ENCODE assay signal across 23 mouse cellular contexts in the genomic region with DNA sequence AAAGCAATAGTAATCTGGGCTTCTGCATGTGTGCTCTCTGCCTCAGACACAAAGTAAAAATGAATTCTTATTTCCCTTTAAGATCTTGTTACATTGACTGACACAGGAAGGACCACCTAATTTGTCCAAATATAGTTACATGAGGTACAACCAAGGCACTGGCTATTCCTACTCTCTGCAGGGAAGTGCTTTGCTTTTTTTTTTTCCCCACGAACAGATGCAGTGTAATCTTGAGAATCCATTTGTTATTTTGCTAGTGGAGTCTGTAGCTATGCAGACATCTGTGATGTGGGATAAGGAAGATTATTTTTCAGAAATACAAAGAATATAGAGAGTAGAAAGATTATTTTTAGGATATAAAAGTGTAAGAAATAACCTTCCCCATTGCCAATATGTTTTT.
A peak's percentile ranks its signal among the peaks of the same experiment; 100 is the strongest.
DNase-seq lines count a peak whose midpoint lies in the region; ATAC-seq and TF ChIP-seq lines count a peak whose summit lies in the region.
"Had no signal": no experiment of that assay in that cellular context is flagged by ENCODE, and none has a peak within 500 bp of the region (broad histone marks: within the 10 kb centered on the region; RNA-seq: fewer than 3 reads in every experiment).

No protein-coding gene starts in this region.

- 41% methylated on average over 1 of the region's 1 CpGs for WGBS in forebrain, postnatal 0 days
- 71% methylated on average over 1 of the region's 1 CpGs for WGBS in forebrain, embryonic 10.5 days
- 55% methylated on average over 1 of the region's 1 CpGs for WGBS in intestine, postnatal 0 days

- H3K4me3 ChIP-seq in forebrain, postnatal 0 days (ENCODE audit: low read depth, low read length), result no peak overlapping the region
- no peak overlapping the region for H3K4me3 ChIP-seq in forebrain, embryonic 10.5 days
- H3K4me3 ChIP-seq in CH12.LX (replicated peaks in 1 of 3; ENCODE audit: low read depth in 2 of 3, low read length in 2 of 3, poor library complexity in 1 of 3), result no peak overlapping the region
- no peak overlapping the region for H3K4me3 ChIP-seq in intestine, postnatal 0 days (ENCODE audit: low read depth, low read length)
- H3K4me3 ChIP-seq: forebrain, embryonic 12.5 days; hindbrain, embryonic 12.5 days; hindbrain, embryonic 15.5 days had no signal

- H3K4me2 ChIP-seq in forebrain, postnatal 0 days (ENCODE audit: low read depth), result no peak overlapping the region
- H3K4me2 ChIP-seq in CH12.LX (ENCODE audit: insufficient read depth, low read depth, poor library complexity, severe bottlenecking), result no peak overlapping the region
- no peak overlapping the region for H3K4me2 ChIP-seq in intestine, postnatal 0 days (replicated peaks; ENCODE audit: low read depth)
- H3K4me2 ChIP-seq: forebrain, embryonic 12.5 days; heart, embryonic 11.5 days; hindbrain, embryonic 12.5 days; hindbrain, embryonic 15.5 days had no signal

- no peak overlapping the region for H3K9ac ChIP-seq in forebrain, postnatal 0 days
- no peak overlapping the region for H3K9ac ChIP-seq in CH12.LX (ENCODE audit: insufficient read depth, low read depth)
- no peak overlapping the region for H3K9ac ChIP-seq in intestine, postnatal 0 days (ENCODE audit: low read depth, low read length)
- H3K9ac ChIP-seq: forebrain, embryonic 12.5 days; hindbrain, embryonic 12.5 days; hindbrain, embryonic 15.5 days had no signal

- no peak for ATAC-seq in forebrain, postnatal 0 days
- no peak for ATAC-seq in intestine, postnatal 0 days
- ATAC-seq: CD4-positive, CD25-positive, alpha-beta regulatory T cell, adult 4 months; forebrain, embryonic 16.5 days had no signal

- dilution Hi-C loops in CH12.LX (cut with MboI; ENCODE audit: extremely low pct_ligation_motif_present, extremely low pct_unique_long_range_greater_than_20kb, low sequenced_read_pairs), result no loop called here

- TF ChIP-seq EP300 in CH12.LX (IDR thresholded peaks at IDR 0.05; ENCODE audit: low read length), result no peak

- no peaks in the 10 kb centered on the region for H3K27me3 ChIP-seq in forebrain, postnatal 0 days (ENCODE audit: insufficient read depth, low read length)
- H3K27me3 ChIP-seq in forebrain, embryonic 10.5 days (ENCODE audit: poor library complexity, severe bottlenecking), result no peaks in the 10 kb centered on the region
- H3K27me3 ChIP-seq in CH12.LX (replicated peaks), result no peaks in the 10 kb centered on the region
- no peaks in the 10 kb centered on the region for H3K27me3 ChIP-seq in intestine, postnatal 0 days (replicated peaks; ENCODE audit: control insufficient read depth, insufficient read depth, low read length)
- H3K27me3 ChIP-seq: forebrain, embryonic 12.5 days; hindbrain, embryonic 12.5 days; hindbrain, embryonic 15.5 days had no signal

- H3K9me3 ChIP-seq in forebrain, postnatal 0 days (ENCODE audit: low read length), result no peaks in the 10 kb centered on the region
- H3K9me3 ChIP-seq in forebrain, embryonic 10.5 days, result no peaks in the 10 kb centered on the region
- H3K9me3 ChIP-seq in CH12.LX (replicated peaks; ENCODE audit: low read length), result no peaks in the 10 kb centered on the region
- H3K9me3 ChIP-seq in intestine, postnatal 0 days (ENCODE audit: control insufficient read depth), result no peaks in the 10 kb centered on the region
- H3K9me3 ChIP-seq: forebrain, embryonic 12.5 days; hindbrain, embryonic 12.5 days; hindbrain, embryonic 15.5 days had no signal

- in situ Hi-C loops in CH12.LX (cut with MboI; ENCODE audit: low pct_ligation_motif_present, low pct_unique_long_range_greater_than_20kb, low sequenced_read_pairs), result no loop called here

- no peaks in the 10 kb centered on the region for H3K36me3 ChIP-seq in forebrain, postnatal 0 days (ENCODE audit: insufficient read depth)
- H3K36me3 ChIP-seq in forebrain, embryonic 10.5 days (replicated peaks), result no peaks in the 10 kb centered on the region
- H3K36me3 ChIP-seq in CH12.LX (replicated peaks in 1 of 2; ENCODE audit: control insufficient read depth in 1 of 2, insufficient read depth in 1 of 2, low read length in 1 of 2), result no peaks in the 10 kb centered on the region
- no peaks in the 10 kb centered on the region for H3K36me3 ChIP-seq in intestine, postnatal 0 days (ENCODE audit: control insufficient read depth, insufficient read depth)
- H3K36me3 ChIP-seq: forebrain, embryonic 12.5 days; hindbrain, embryonic 12.5 days; hindbrain, embryonic 15.5 days had no signal

- no peaks in the 10 kb centered on the region for H3K4me1 ChIP-seq in forebrain, postnatal 0 days (ENCODE audit: insufficient read depth)
- no peaks in the 10 kb centered on the region for H3K4me1 ChIP-seq in forebrain, embryonic 10.5 days
- peaks cover 0 to 8% of the 10 kb centered on the region in 2 experiments; a peak in 1 of 4 replicates for H3K4me1 ChIP-seq in CH12.LX (ENCODE audit: control insufficient read depth in 1 of 2, insufficient read depth in 2 of 2)
- no peaks in the 10 kb centered on the region for H3K4me1 ChIP-seq in intestine, postnatal 0 days (replicated peaks; ENCODE audit: control insufficient read depth, insufficient read depth, low read length)
- H3K4me1 ChIP-seq: forebrain, embryonic 12.5 days; hindbrain, embryonic 12.5 days; hindbrain, embryonic 15.5 days had no signal

- no peak for TF ChIP-seq CTCF in forebrain, postnatal 0 days (IDR thresholded peaks at IDR 0.05; ENCODE audit: low read depth)
- TF ChIP-seq CTCF in CH12.LX (conservative IDR thresholded peaks at IDR 0.05 in 1 of 2, IDR thresholded peaks at IDR 0.05 in 1 of 2; ENCODE audit: low read depth in 2 of 2, low read length in 2 of 2), result no peak
- TF ChIP-seq CTCF in brain, embryonic 14.5 days (IDR thresholded peaks at IDR 0.05; ENCODE audit: borderline replicate concordance, extremely low read depth, insufficient read depth, insufficient read length), result no peak
- TF ChIP-seq CTCF in intestine, postnatal 0 days (IDR thresholded peaks at IDR 0.05; ENCODE audit: low read depth), result no peak

- H3K79me2 ChIP-seq in CH12.LX (replicated peaks; ENCODE audit: control insufficient read depth, extremely low read depth, insufficient read depth, poor library complexity, severe bottlenecking), result no peaks in the 10 kb centered on the region

- no peak for TF ChIP-seq RAD21 in CH12.LX (IDR thresholded peaks at IDR 0.05; ENCODE audit: low read depth, low read length)

- H3K27ac ChIP-seq in forebrain, postnatal 0 days (ENCODE audit: low read depth, low read length), result no peak overlapping the region; the same call in 1 of the 2 replicates
- no peak overlapping the region for H3K27ac ChIP-seq in forebrain, embryonic 10.5 days
- H3K27ac ChIP-seq in CH12.LX (ENCODE audit: insufficient read depth, low read depth), result no peak overlapping the region
- H3K27ac ChIP-seq in intestine, postnatal 0 days (ENCODE audit: low read depth, low read length), result no peak overlapping the region
- H3K27ac ChIP-seq: forebrain, embryonic 12.5 days; hindbrain, embryonic 12.5 days; hindbrain, embryonic 15.5 days had no signal

- peak; percentile 31 for DNase-seq in forebrain, postnatal 0 days
- DNase-seq in forebrain, embryonic 10.5 days (ENCODE audit: extremely low spot score, low spot score), result no peak
- DNase-seq in layer of hippocampus, adult 9-10 months (ENCODE audit: low spot score), result peak; percentile 15
- no peak for DNase-seq in layer of hippocampus, postnatal 25 days (ENCODE audit: extremely low spot score in 1 of 2, low spot score in 1 of 2)
- peak; percentile 18 for DNase-seq in CH12.LX (ENCODE audit: extremely low read depth)
- peak; percentile 11 for DNase-seq in brain, embryonic 14.5 days (ENCODE audit: low read depth)
- no peak for DNase-seq in gastrocnemius, postnatal 25 days
- DNase-seq: adrenal gland, postnatal 10 days; adrenal gland, postnatal 36 days; cerebellum, adult 11-12 months; cerebellum, adult 8-10 months; cerebellum, postnatal 10 days; gastrocnemius, postnatal 10 days; heart, adult 11 months; kidney, adult 11 months; kidney, adult 8-10 months had no signal

- TF ChIP-seq POLR2A in CH12.LX (IDR thresholded peaks at IDR 0.05; ENCODE audit: low read depth, low read length), result no peak
- TF ChIP-seq POLR2A in brain, embryonic 14.5 days (IDR thresholded peaks at IDR 0.05; ENCODE audit: borderline replicate concordance, extremely low read depth, insufficient read depth, insufficient read length, poor library complexity, severe bottlenecking), result no peak

TF ChIP-seq in CH12.LX, 34 proteins besides CTCF, POLR2A, EP300 and RAD21:
- TF ChIP-seq GABPA (IDR thresholded peaks at IDR 0.05; ENCODE audit: insufficient replicate concordance, low read depth, low read length) (no peak), KAT2A (IDR thresholded peaks at IDR 0.05; ENCODE audit: insufficient replicate concordance, low read length) (no peak), ZMIZ1 (IDR thresholded peaks at IDR 0.05; ENCODE audit: low read depth, low read length) (no peak)

Comparison
In these comparisons a context has a peak if more than half of its experiments do, and no peak if none do; other contexts are left out.
1. DNase-seq: peak in forebrain, postnatal 0 days (single experiment), layer of hippocampus, adult 9-10 months (single experiment), CH12.LX (single experiment) and brain, embryonic 14.5 days (single experiment); none in forebrain, embryonic 10.5 days (single experiment), layer of hippocampus, postnatal 25 days (0 of 2) and gastrocnemius, postnatal 25 days (single experiment).